ENCODE assay signal across 9 mouse cellular contexts in the genomic region with DNA sequence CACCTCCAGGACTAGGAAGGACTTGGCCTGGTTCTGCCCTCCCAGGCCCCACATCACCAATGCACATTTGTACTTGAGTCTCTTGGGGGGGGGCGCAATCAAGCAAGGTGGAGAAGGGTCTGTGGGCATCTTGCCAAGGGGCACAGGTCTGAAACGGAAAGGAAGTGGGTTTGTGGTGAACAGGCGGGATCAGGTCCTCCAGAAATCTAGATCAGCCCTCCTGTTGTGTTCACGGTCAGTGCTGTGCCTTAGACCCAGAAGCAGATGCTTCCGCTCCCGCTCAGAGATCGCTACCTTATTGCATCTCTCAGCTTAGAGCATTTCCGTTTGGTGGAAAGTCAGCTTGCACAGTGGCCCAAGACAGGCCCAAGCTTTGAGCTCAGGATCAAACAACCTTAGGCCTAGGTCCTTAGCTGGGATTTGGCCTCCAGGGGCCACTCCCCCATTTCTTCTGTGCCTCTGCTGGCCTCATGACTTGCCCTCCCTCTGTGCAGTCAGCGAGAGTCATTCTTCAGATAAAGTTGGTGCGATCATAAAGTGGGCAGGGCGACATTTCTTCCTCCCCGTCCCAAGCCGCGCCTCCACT. TPM values are rescaled to one million over a fixed set of nuclear protein-coding genes. Genes with fewer than 3 reads are reported as not detected.
DNase-seq lines count a peak whose midpoint lies in the region; ATAC-seq lines count a peak whose summit lies in the region.
"Had no signal": no experiment of that assay in that cellular context is flagged by ENCODE, and none has a peak within 500 bp of the region (broad histone marks: within the 10 kb centered on the region; RNA-seq: fewer than 3 reads in every experiment).

No protein-coding gene starts in this region.

- no peak for DNase-seq in heart, embryonic 10.5 days (ENCODE audit: low spot score)
- no peak for DNase-seq in heart, postnatal 36 days
- DNase-seq in neural tube, embryonic 10.5 days (ENCODE audit: extremely low spot score, low spot score), result peak; percentile 24
- DNase-seq in thymus, postnatal 4 days, result peak; percentile 55
- DNase-seq in urinary bladder, postnatal 14 days (ENCODE audit: low spot score), result no peak
- DNase-seq: liver, embryonic 13.5 days had no signal

- intact Hi-C loops in heart, postnatal 36 days (cut with DNase I), result loop anchor here (10.0 kb wide), 1 partner anchor 434 kb away; the partner anchor contains the start of gene Pcbd2

- no peaks in the 10 kb centered on the region for H3K9me3 ChIP-seq in heart, embryonic 10.5 days
- no peaks in the 10 kb centered on the region for H3K9me3 ChIP-seq in neural tube, embryonic 15.5 days (replicated peaks)
- no peaks in the 10 kb centered on the region for H3K9me3 ChIP-seq in midbrain, embryonic 15.5 days
- H3K9me3 ChIP-seq: liver, embryonic 13.5 days had no signal

- H3K36me3 ChIP-seq in heart, embryonic 10.5 days, result no peaks in the 10 kb centered on the region
- H3K36me3 ChIP-seq in neural tube, embryonic 15.5 days, result no peaks in the 10 kb centered on the region
- H3K36me3 ChIP-seq in midbrain, embryonic 15.5 days (replicated peaks), result no peaks in the 10 kb centered on the region
- H3K36me3 ChIP-seq: liver, embryonic 13.5 days had no signal

- H3K4me2 ChIP-seq in neural tube, embryonic 15.5 days, result no peak overlapping the region
- no peak overlapping the region for H3K4me2 ChIP-seq in midbrain, embryonic 15.5 days
- H3K4me2 ChIP-seq: liver, embryonic 13.5 days had no signal

- peaks cover 31% of the 10 kb centered on the region for H3K4me1 ChIP-seq in heart, embryonic 10.5 days
- H3K4me1 ChIP-seq in neural tube, embryonic 15.5 days, result peaks cover 12% of the 10 kb centered on the region; the same call in 1 of the 2 replicates
- H3K4me1 ChIP-seq in midbrain, embryonic 15.5 days, result no peaks in the 10 kb centered on the region

- no peak overlapping the region for H3K4me3 ChIP-seq in heart, embryonic 10.5 days
- no peak overlapping the region for H3K4me3 ChIP-seq in neural tube, embryonic 15.5 days (replicated peaks)
- H3K4me3 ChIP-seq in midbrain, embryonic 15.5 days, result no peak overlapping the region
- H3K4me3 ChIP-seq: liver, embryonic 13.5 days had no signal

- peaks cover 17% of the 10 kb centered on the region; the same call in 1 of the 2 replicates for H3K27me3 ChIP-seq in heart, embryonic 10.5 days (ENCODE audit: insufficient read depth, poor library complexity, severe bottlenecking)
- no peaks in the 10 kb centered on the region for H3K27me3 ChIP-seq in neural tube, embryonic 15.5 days (replicated peaks)
- no peaks in the 10 kb centered on the region for H3K27me3 ChIP-seq in midbrain, embryonic 15.5 days (replicated peaks)

- H3K9ac ChIP-seq in neural tube, embryonic 15.5 days (replicated peaks), result no peak overlapping the region
- no peak overlapping the region for H3K9ac ChIP-seq in midbrain, embryonic 15.5 days
- H3K9ac ChIP-seq: liver, embryonic 13.5 days had no signal

- H3K27ac ChIP-seq in heart, embryonic 10.5 days, result peak overlapping the region; percentile 60; the same call in 1 of the 2 replicates
- H3K27ac ChIP-seq in neural tube, embryonic 15.5 days (replicated peaks), result no peak overlapping the region
- no peak overlapping the region for H3K27ac ChIP-seq in midbrain, embryonic 15.5 days

- WGBS in heart, embryonic 10.5 days, result 58% methylated on average over 14 of the region's 14 CpGs
- WGBS in neural tube, embryonic 15.5 days, result 60% methylated on average over 14 of the region's 14 CpGs
- WGBS in midbrain, embryonic 15.5 days, result 78% methylated on average over 14 of the region's 14 CpGs

- no peak; the same call in 1 of the 2 replicates for ATAC-seq in neural tube, embryonic 15.5 days (ENCODE audit: low FRiP score)
- peak; percentile 61 for ATAC-seq in megakaryocyte, adult 5-6 weeks (ENCODE audit: poor library complexity, severe bottlenecking)
- ATAC-seq in midbrain, embryonic 15.5 days (replicated peaks), result no peak

RNA-seq across cellular contexts. Expression of gene Tifab, which starts 19.6 kb away (rescaled TPM):
- polyA plus RNA-seq in heart, embryonic 10.5 days (2016; fragmentation: Nextera tagmentation; extraction: Ambion mirVana), result 0.31 and 1.0 TPM in 2 replicates
- total RNA-seq in heart, postnatal 36 days (2021), result 1 to 10 TPM; 1.3 to 1.7 TPM
- polyA plus RNA-seq in neural tube, embryonic 15.5 days (2015; fragmentation: Nextera tagmentation; extraction: Ambion mirVana), result 1.1 and 2.3 TPM in 2 replicates
- 161 and 168 TPM in 2 replicates for total RNA-seq in megakaryocyte, adult 5-6 weeks (2015)
- total RNA-seq in megakaryocyte, adult 5-6 weeks (2017), result 230 and 238 TPM in 2 replicates
- polyA plus RNA-seq in midbrain, embryonic 15.5 days (2015; fragmentation: Nextera tagmentation; extraction: Ambion mirVana), result 0.96 and 1.2 TPM in 2 replicates

RNA-seq across cellular contexts. Expression of gene H2afy, which starts 22.9 kb away (rescaled TPM):
- polyA plus RNA-seq in heart, embryonic 10.5 days (2016; fragmentation: Nextera tagmentation; extraction: Ambion mirVana), result 134 and 287 TPM in 2 replicates
- total RNA-seq in heart, postnatal 36 days (2021), result 10 to 100 TPM; 45.2 to 50.3 TPM
- polyA plus RNA-seq in neural tube, embryonic 15.5 days (2015; fragmentation: Nextera tagmentation; extraction: Ambion mirVana), result 244 and 272 TPM in 2 replicates
- 304 and 326 TPM in 2 replicates for total RNA-seq in megakaryocyte, adult 5-6 weeks (2015)
- total RNA-seq in megakaryocyte, adult 5-6 weeks (2017), result 669 and 674 TPM in 2 replicates
- 291 and 299 TPM in 2 replicates for polyA plus RNA-seq in midbrain, embryonic 15.5 days (2015; fragmentation: Nextera tagmentation; extraction: Ambion mirVana)

Comparison
In these comparisons a context has a peak if more than half of its experiments do, and no peak if none do; other contexts are left out.
1. DNase-seq: peak in neural tube, embryonic 10.5 days (single experiment) and thymus, postnatal 4 days (single experiment); none in heart, embryonic 10.5 days (single experiment), heart, postnatal 36 days (0 of 2) and urinary bladder, postnatal 14 days (single experiment).